ENCODE assay signal across 9 mouse cellular contexts in genomic region chr14:63050769-63051168, GRCm38 (mm10). TPM values are rescaled to one million over a fixed set of nuclear protein-coding genes. Genes with fewer than 3 reads are reported as not detected.
A peak's percentile ranks its signal among the peaks of the same experiment; 100 is the strongest.
DNase-seq lines count a peak whose midpoint lies in the region; ATAC-seq lines count a peak whose summit lies in the region.
"Had no signal": no experiment of that assay in that cellular context is flagged by ENCODE, and none has a peak within 500 bp of the region (broad histone marks: within the 10 kb centered on the region; RNA-seq: fewer than 3 reads in every experiment).

No protein-coding gene starts in this region.

- no peak overlapping the region for H3K4me3 ChIP-seq in embryonic facial prominence, embryonic 10.5 days
- no peak overlapping the region for H3K4me3 ChIP-seq in liver, embryonic 13.5 days (replicated peaks)

- H3K36me3 ChIP-seq in embryonic facial prominence, embryonic 10.5 days (replicated peaks), result no peaks in the 10 kb centered on the region
- H3K36me3 ChIP-seq in liver, embryonic 13.5 days, result no peaks in the 10 kb centered on the region

- H3K9ac ChIP-seq in liver, embryonic 13.5 days, result no peak overlapping the region

- peaks cover 7% of the 10 kb centered on the region for H3K4me1 ChIP-seq in embryonic facial prominence, embryonic 10.5 days
- no peaks in the 10 kb centered on the region for H3K4me1 ChIP-seq in liver, embryonic 13.5 days (replicated peaks)

- WGBS in embryonic facial prominence, embryonic 10.5 days, result 36% methylated on average over 5 of the region's 5 CpGs
- WGBS in liver, embryonic 13.5 days (ENCODE audit: insufficient replicate concordance), result 14% methylated on average over 5 of the region's 5 CpGs

- peak; percentile 18 for DNase-seq in ovary, postnatal 10 days (ENCODE audit: low spot score)
- no peak for DNase-seq in ovary, adult 18-20 months (ENCODE audit: low spot score)
- DNase-seq in adrenal gland, postnatal 25 days, result peak; percentile 82
- DNase-seq in embryonic facial prominence, embryonic 10.5 days (ENCODE audit: low spot score), result peak; percentile 73
- peak; percentile 62 for DNase-seq in liver, embryonic 13.5 days
- DNase-seq in right cerebral cortex, adult 2 months (ENCODE audit: low spot score in 2 of 2), result peak; percentile 29 to 45
- DNase-seq in urinary bladder, postnatal 36 days (ENCODE audit: low spot score in 2 of 2), result peak; percentile 15 to 49

- no peak overlapping the region for H3K27ac ChIP-seq in embryonic facial prominence, embryonic 10.5 days (replicated peaks)
- H3K27ac ChIP-seq in liver, embryonic 13.5 days, result no peak overlapping the region

- ATAC-seq in hematopoietic stem cell, adult 5-6 weeks (replicated peaks in 1 of 2; ENCODE audit: insufficient read depth in 1 of 2, low FRiP score in 2 of 2, low TSS enrichment in 1 of 2, low read depth in 1 of 2, poor library complexity in 2 of 2, severe bottlenecking in 2 of 2), result peak; percentile 64 to 81
- ATAC-seq in liver, embryonic 13.5 days (ENCODE audit: low read depth), result no peak

- no peak overlapping the region for H3K4me2 ChIP-seq in liver, embryonic 13.5 days

- no peaks in the 10 kb centered on the region for H3K27me3 ChIP-seq in embryonic facial prominence, embryonic 10.5 days (replicated peaks; ENCODE audit: low read depth, poor library complexity, severe bottlenecking)
- peaks cover 2% of the 10 kb centered on the region; the same call in 1 of the 2 replicates for H3K27me3 ChIP-seq in liver, embryonic 13.5 days

- no peaks in the 10 kb centered on the region for H3K9me3 ChIP-seq in embryonic facial prominence, embryonic 10.5 days
- H3K9me3 ChIP-seq in liver, embryonic 13.5 days (replicated peaks), result no peaks in the 10 kb centered on the region

RNA-seq across cellular contexts. Expression of gene Defb30, which starts 1.0 kb away (rescaled TPM):
- total RNA-seq in adrenal gland, postnatal 25 days (2021), result not detected in 2 replicates
- polyA plus RNA-seq in embryonic facial prominence, embryonic 10.5 days (2016; fragmentation: Nextera tagmentation; extraction: Ambion mirVana), result not detected in 2 replicates
- total RNA-seq in hematopoietic stem cell, adult 5-6 weeks (2017), result not detected in 2 replicates
- polyA plus RNA-seq in liver, embryonic 13.5 days (2015; fragmentation: Nextera tagmentation; extraction: Ambion mirVana), result not detected in 2 replicates
- polyA plus RNA-seq: heart, embryonic 16.5 days had no signal

RNA-seq across cellular contexts. Expression of gene Defb42, which starts 4.0 kb away (rescaled TPM):
- 0.61 TPM in 1 of 2 replicates, not detected in the other for total RNA-seq in adrenal gland, postnatal 25 days (2021)
- 0.15 and 0.29 TPM in 2 replicates for polyA plus RNA-seq in embryonic facial prominence, embryonic 10.5 days (2016; fragmentation: Nextera tagmentation; extraction: Ambion mirVana)
- not detected in 2 replicates for total RNA-seq in hematopoietic stem cell, adult 5-6 weeks (2017)
- 0.15 and 0.20 TPM in 2 replicates for polyA plus RNA-seq in liver, embryonic 13.5 days (2015; fragmentation: Nextera tagmentation; extraction: Ambion mirVana)

RNA-seq across cellular contexts. Expression of gene Defb43, which starts 39.2 kb away (rescaled TPM):
- not detected in 2 replicates for total RNA-seq in adrenal gland, postnatal 25 days (2021)
- polyA plus RNA-seq in embryonic facial prominence, embryonic 10.5 days (2016; fragmentation: Nextera tagmentation; extraction: Ambion mirVana), result not detected in 2 replicates
- not detected in 2 replicates for total RNA-seq in hematopoietic stem cell, adult 5-6 weeks (2017)
- polyA plus RNA-seq in liver, embryonic 13.5 days (2015; fragmentation: Nextera tagmentation; extraction: Ambion mirVana), result not detected in 2 replicates
- polyA plus RNA-seq: heart, embryonic 16.5 days had no signal

RNA-seq across cellular contexts. Expression of gene Defb47, which starts 52.9 kb away (rescaled TPM):
- total RNA-seq in adrenal gland, postnatal 25 days (2021), result not detected in 2 replicates
- not detected in 2 replicates for polyA plus RNA-seq in embryonic facial prominence, embryonic 10.5 days (2016; fragmentation: Nextera tagmentation; extraction: Ambion mirVana)
- not detected in 2 replicates for total RNA-seq in hematopoietic stem cell, adult 5-6 weeks (2017)
- polyA plus RNA-seq in liver, embryonic 13.5 days (2015; fragmentation: Nextera tagmentation; extraction: Ambion mirVana), result not detected in 2 replicates
- polyA plus RNA-seq: heart, embryonic 16.5 days had no signal
